Mouse (Mus musculus): ENCODE measurements around the gene Plekhh2.

DNA sequence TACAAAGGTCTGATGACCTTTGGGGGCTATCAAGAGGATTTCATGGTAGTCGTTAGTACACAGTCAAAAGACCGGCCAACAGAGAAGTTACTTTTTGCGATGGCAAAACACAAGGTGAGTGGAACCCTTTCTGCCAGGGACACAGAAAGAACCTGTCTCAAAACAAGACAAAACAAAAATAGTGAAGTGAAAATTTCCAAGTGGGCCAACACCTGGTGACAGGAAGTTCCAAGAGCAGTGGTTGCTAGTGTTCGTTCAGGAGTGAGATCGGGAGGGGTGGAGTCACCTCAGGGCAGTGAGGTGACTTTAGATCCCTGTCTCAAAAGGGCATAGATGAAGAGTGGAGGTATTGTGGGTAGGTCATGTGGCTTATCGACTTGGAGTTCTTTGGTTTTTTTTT, 106.3 kb downstream of the Plekhh2 start:
- TF ChIP-seq POLR2A (IDR thresholded peaks at IDR 0.05; ENCODE audit: extremely low read depth, insufficient read depth, low read length) (no peak), CTCF (IDR thresholded peaks at IDR 0.05; ENCODE audit: low read depth, low read length) (no peak)

All from liver, adult 2 months (tissue).